Mouse (Mus musculus) liver, embryonic 11.5 days (tissue): ENCODE results near the gene Fam216b. TPM values are rescaled to one million over a fixed set of nuclear protein-coding genes. Genes with fewer than 3 reads are reported as not detected.

Experiments used
- ATAC-seq: fragments of 200-750 bp; cut with Nextera tagmentation; replicated peaks from 2 replicates; pipeline ENCODE4 v1.8.0; 2017; ENCODE audit warnings: moderate number of reproducible peaks, mild to moderate bottlenecking, moderate TSS enrichment, moderate library complexity; ENCODE audit not compliant: low FRiP score
- DNase-seq: peaks from one replicate; pipeline ENCODE4 v3.0.0-alpha.2; 2017; ENCODE audit warnings: low spot score
- H3K27ac ChIP-seq: fragments of 300-500 bp; sonication (generic); 2 replicates; pipeline ENCODE4 v1.5.1; 2014; ENCODE audit warnings: mild to moderate bottlenecking, low read depth, low read length, control low read depth
- H3K27me3 ChIP-seq: fragments of 300-500 bp; sonication (generic); replicated peaks from 2 replicates; pipeline ENCODE4 v1.6.1; 2014; ENCODE audit warnings: low read length, mixed read lengths; ENCODE audit not compliant: control insufficient read depth, insufficient read depth
- H3K36me3 ChIP-seq: fragments of 300-500 bp; sonication (generic); 2 replicates; pipeline ENCODE4 v1.6.1; 2014; ENCODE audit warnings: mild to moderate bottlenecking, low read length, moderate library complexity, mixed read lengths; ENCODE audit not compliant: control insufficient read depth, insufficient read depth
- H3K4me1 ChIP-seq: fragments of 300-500 bp; sonication (generic); replicated peaks from 2 replicates; pipeline ENCODE4 v1.6.1; 2014; ENCODE audit warnings: low read length, mixed read lengths; ENCODE audit not compliant: control insufficient read depth, insufficient read depth
- H3K4me2 ChIP-seq: fragments of 300-500 bp; sonication (generic); 2 replicates; pipeline ENCODE4 v1.6.1; 2014; ENCODE audit warnings: mild to moderate bottlenecking, control low read depth, moderate library complexity
- H3K4me3 ChIP-seq: fragments of 300-500 bp; sonication (generic); 2 replicates; pipeline ENCODE4 v1.5.1; 2014; ENCODE audit warnings: low read depth, low read length, control low read depth
- H3K9ac ChIP-seq: fragments of 300-500 bp; sonication (generic); 2 replicates; pipeline ENCODE4 v1.6.1; 2014; ENCODE audit warnings: low read depth, low read length, control low read depth
- H3K9me3 ChIP-seq: fragments of 300-500 bp; sonication (generic); 2 replicates; pipeline ENCODE4 v1.6.1; 2016; ENCODE audit warnings: low read length, inconsistent platforms, mixed read lengths; ENCODE audit not compliant: control insufficient read depth
- WGBS: fragments of 180-500 bp; shearing (Covaris S2); extraction: QIAGEN DNeasy Blood & Tissue Kit; methylation state at CpG from one replicate; pipeline ENCODE4 v1.1.7; 2014; 5-methylcytosine and 5-hydroxymethylcytosine counted together
- polyA plus RNA-seq: library from polyadenylated mRNA; unstranded; fragments of >200 nt; fragmentation: Nextera tagmentation; extraction: Ambion mirVana; gene quantifications from 2 replicates; pipeline ENCODE4 v1.2.1, GENCODE M21; 2014

The Fam216b gene
- not detected in 2 replicates for polyA plus RNA-seq

DNA sequence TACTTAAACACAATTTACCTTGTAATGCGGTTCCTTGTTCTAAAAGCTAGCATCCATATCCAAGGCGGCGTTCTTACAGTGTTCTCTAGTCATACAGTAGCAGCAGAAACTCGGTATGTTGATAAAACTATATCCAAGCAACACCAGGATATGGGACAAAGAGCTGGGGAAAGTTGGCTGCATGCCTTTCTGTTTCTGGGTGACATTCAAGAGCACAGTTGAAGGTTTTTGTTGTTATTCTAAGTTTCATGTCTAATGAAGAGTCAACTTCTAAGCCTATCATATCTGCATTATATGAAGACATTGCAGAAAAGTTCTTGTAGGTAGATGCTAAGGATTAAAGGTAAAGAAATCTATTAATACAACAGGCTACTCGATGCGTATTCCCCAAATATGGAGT, at the start of gene Fam216b:
Fam216b (minus strand) TSS at position 101 of the 400 bp plus-strand sequence.
- no peak within 1 kb of the TSS for H3K4me2 ChIP-seq
- ATAC-seq (no peak), DNase-seq (no peak)
- 80% methylated on average over 6 of the region's 6 CpGs for WGBS
- no peaks in the 10 kb centered on the region for H3K9me3 ChIP-seq
- H3K36me3 ChIP-seq = no peaks in the 10 kb centered on the region
- H3K4me3 ChIP-seq = no peak within 1 kb of the TSS
- H3K9ac ChIP-seq = no peak within 1 kb of the TSS
- H3K27ac ChIP-seq = no peak within 1 kb of the TSS
- H3K27me3 ChIP-seq = no peaks in the 10 kb centered on the region
- H3K4me1 ChIP-seq = no peaks in the 10 kb centered on the region

DNA sequence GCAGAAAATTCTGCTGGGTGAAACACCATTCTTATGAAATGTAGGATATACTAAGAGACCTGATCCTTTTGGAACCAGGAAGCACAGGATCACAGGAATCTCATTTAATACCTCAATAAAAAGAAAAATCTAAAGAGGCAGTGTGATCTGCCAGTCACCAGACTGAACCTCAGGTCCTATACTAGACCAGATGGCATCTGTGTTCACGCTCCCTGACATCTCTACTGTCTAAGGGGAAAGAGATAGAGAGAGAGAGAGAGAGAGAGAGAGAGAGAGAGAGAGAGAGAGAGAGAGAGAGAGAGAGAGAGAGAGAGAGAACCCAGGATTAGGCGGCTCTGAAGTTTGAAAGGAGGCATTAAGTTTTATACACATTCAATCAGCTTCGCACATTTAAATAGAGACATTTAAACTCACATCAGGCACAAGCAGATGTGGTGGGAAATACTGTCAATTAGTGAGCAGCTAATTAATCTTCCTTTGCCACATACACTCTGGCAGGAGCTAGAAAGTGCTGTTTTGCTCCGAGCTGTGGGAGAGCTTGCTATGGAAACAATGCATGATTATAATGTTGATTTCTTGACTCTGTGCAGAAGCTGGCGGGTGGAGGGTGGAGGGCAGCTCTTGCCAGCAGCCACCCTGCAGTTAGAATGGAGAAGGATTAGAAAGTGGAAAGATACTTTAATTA, 43.7 kb upstream of the Fam216b start:
- ATAC-seq (no peak), DNase-seq (no peak)
- Histone ChIP-seq H3K27ac (no peak overlapping the region), H3K9ac (no peak overlapping the region), H3K36me3 (no peaks in the 10 kb centered on the region), H3K4me3 (no peak overlapping the region), H3K27me3 (no peaks in the 10 kb centered on the region), H3K4me1 (no peaks in the 10 kb centered on the region), H3K9me3 (no peaks in the 10 kb centered on the region), H3K4me2 (no peak overlapping the region)
- WGBS = 69% methylated on average over 5 of the region's 5 CpGs

DNA sequence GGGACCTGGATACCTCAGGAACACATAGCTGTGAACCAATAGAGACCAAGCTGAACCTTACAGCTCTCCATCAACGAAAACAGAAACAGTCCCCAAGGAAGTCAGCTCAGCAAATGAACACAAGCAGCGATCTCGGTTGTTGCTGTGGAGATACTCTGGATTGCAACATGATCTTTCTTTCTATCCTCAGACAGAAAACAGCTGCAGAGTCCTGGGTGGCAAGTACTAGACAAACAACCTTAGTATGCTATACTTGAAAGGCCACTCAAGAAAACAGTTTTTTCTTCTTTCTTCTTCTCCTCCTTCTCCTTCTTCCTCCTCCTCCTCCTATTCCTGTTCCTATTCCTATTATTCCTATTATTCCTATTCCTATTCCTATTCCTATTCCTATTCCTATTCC, 37.9 kb upstream of the Fam216b start:
- H3K4me3 ChIP-seq = no peak overlapping the region
- no peak overlapping the region for H3K9ac ChIP-seq
- no peak for DNase-seq
- no peak for ATAC-seq
- no peaks in the 10 kb centered on the region for H3K36me3 ChIP-seq
- H3K9me3 ChIP-seq = no peaks in the 10 kb centered on the region
- H3K27me3 ChIP-seq = no peaks in the 10 kb centered on the region
- no peaks in the 10 kb centered on the region for H3K4me1 ChIP-seq
- no peak overlapping the region for H3K27ac ChIP-seq
- WGBS = 66% methylated on average over 3 of the region's 3 CpGs
- no peak overlapping the region for H3K4me2 ChIP-seq

DNA sequence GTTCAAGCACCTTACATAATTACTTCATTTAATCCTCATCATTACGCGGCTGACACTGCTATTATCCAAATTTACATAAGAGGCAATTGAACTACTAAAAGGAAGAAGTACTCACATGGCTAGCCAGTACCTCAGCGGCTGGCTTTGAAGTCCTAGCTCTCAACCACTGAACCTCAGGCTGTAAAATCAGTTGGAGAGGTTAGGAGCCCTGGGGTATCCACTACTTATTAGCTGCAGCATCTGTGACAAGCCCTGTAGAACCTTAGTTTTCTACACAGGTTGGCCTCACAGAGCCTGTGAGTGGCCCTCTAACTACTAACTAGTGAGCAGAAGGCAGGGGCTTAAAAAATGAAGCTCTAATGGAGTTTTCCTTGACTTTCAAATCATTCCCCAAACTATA, 31.5 kb upstream of the Fam216b start:
- Histone ChIP-seq H3K27ac (no peak overlapping the region), H3K27me3 (no peaks in the 10 kb centered on the region), H3K9ac (no peak overlapping the region), H3K9me3 (no peaks in the 10 kb centered on the region), H3K36me3 (no peaks in the 10 kb centered on the region), H3K4me2 (no peak overlapping the region), H3K4me1 (no peaks in the 10 kb centered on the region), H3K4me3 (no peak overlapping the region)
- no peak for ATAC-seq
- 58% methylated on average over 3 of the region's 3 CpGs for WGBS
- no peak for DNase-seq

DNA sequence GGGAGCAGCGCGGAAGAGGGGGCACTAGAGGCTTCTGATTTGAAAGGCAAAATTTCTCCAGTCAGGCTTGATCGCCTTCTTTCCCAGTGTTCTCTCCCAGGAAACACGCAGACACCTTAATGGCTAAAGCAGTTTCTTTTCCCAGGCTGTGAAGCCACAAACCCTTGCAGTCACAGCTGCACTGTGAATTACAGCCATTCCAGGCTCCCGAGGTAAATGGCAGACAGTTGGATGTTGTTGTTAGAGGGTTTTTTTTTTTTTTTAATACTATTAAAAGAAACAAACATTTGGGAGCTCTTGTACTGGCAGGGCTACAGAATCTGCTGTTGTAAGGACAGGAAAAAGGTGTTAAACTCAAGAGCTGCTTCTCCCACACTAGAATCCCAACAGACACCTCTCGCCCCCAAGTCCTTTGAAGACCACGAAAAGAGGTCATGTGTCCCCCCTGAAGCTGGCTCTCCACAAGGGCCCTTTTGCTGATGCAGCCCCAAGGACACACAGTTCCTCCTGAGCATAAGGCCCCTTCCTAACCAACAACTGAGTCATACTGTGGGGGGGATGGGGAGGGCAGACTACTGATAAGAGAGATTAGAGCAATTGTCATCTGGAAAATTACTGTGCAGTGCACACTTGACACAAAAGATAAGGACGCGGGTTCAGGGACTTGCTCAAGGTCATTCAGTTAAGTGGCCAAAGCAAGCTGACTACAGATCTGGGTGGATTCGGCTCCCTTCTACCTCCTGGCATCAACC, 30.8 kb upstream of the Fam216b start:
- no peak overlapping the region for H3K4me3 ChIP-seq
- no peak overlapping the region for H3K4me2 ChIP-seq
- ATAC-seq = no peak
- no peaks in the 10 kb centered on the region for H3K36me3 ChIP-seq
- H3K4me1 ChIP-seq = no peaks in the 10 kb centered on the region
- H3K27me3 ChIP-seq = no peaks in the 10 kb centered on the region
- H3K9ac ChIP-seq = no peak overlapping the region
- H3K9me3 ChIP-seq = no peaks in the 10 kb centered on the region
- 57% methylated on average over 10 of the region's 10 CpGs for WGBS
- no peak overlapping the region for H3K27ac ChIP-seq
- no peak for DNase-seq

DNA sequence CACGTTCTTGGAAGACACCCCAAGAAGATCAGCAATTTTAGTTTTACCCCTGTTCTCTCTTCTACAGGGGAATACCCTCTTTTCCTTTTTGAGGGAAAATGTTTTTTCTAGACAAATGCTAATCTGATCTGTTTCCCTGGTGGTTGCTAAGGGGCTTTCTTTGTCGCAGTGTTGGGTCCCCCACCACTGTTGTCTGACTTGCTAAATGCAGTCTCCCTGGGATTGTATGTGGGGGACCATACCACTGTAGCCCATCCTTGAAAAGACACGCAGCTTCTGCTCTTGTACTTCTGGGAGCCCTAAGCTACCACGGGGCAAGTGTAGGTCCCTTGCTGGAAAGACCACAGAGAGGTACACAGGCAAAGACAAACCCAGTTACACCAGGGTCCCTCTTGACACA, 28.9 kb upstream of the Fam216b start:
- Histone ChIP-seq H3K27ac (no peak overlapping the region), H3K36me3 (no peaks in the 10 kb centered on the region), H3K4me2 (no peak overlapping the region), H3K9me3 (no peaks in the 10 kb centered on the region), H3K9ac (no peak overlapping the region), H3K4me1 (no peaks in the 10 kb centered on the region), H3K4me3 (no peak overlapping the region), H3K27me3 (no peaks in the 10 kb centered on the region)
- no peak for ATAC-seq
- DNase-seq = no peak
- 83% methylated on average over 4 of the region's 4 CpGs for WGBS

DNA sequence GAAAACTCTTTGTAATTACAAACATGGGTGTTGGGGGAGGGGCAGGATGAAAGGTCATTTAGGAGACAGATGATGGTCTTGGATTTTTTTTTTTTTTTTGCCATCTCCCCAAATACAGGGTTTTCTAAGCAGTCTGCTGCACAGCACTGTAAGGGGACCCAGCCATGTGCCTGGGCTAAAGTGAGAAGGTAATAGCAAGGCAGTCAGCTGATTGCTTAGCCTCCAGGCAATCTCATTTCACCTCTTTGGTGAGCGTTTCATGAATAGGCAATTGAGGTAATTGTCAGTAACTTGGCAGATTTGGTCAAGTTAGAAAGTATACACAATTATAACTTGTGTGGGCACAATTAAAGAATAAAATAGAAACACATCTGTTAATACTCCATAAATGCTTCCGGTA, 28.5 kb upstream of the Fam216b start:
- Histone ChIP-seq H3K4me1 (no peaks in the 10 kb centered on the region), H3K27me3 (no peaks in the 10 kb centered on the region), H3K36me3 (no peaks in the 10 kb centered on the region), H3K9me3 (no peaks in the 10 kb centered on the region), H3K27ac (no peak overlapping the region), H3K4me3 (no peak overlapping the region), H3K4me2 (no peak overlapping the region), H3K9ac (no peak overlapping the region)
- ATAC-seq (no peak), DNase-seq (no peak)
- WGBS = 82% methylated on average over 2 of the region's 2 CpGs

DNA sequence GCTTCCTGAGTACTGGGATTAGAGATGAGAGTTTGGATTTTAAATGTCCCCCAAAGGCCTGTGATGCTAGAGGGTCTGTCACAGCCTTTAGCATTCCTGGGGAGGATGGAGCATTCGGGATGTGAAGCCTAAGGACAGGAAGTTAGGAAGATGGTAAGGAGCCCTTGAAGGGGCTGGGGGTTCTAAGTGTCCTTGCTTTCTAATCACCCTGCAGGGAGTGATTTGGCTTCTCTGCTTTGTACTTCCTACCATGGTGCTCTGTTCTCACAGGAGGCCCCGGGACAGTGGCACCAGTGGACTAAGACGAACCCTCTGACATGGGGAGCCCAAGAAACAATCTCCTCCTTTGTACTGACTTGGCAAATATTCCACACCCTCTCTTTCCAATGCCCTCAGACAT, 23.7 kb upstream of the Fam216b start:
- no peaks in the 10 kb centered on the region for H3K4me1 ChIP-seq
- H3K4me3 ChIP-seq = no peak overlapping the region
- H3K36me3 ChIP-seq = no peaks in the 10 kb centered on the region
- WGBS = 88% methylated on average over 3 of the region's 3 CpGs
- no peak for DNase-seq
- H3K9ac ChIP-seq = no peak overlapping the region
- H3K9me3 ChIP-seq = no peaks in the 10 kb centered on the region
- H3K4me2 ChIP-seq = no peak overlapping the region
- no peak for ATAC-seq
- H3K27me3 ChIP-seq = no peaks in the 10 kb centered on the region
- H3K27ac ChIP-seq = no peak overlapping the region

DNA sequence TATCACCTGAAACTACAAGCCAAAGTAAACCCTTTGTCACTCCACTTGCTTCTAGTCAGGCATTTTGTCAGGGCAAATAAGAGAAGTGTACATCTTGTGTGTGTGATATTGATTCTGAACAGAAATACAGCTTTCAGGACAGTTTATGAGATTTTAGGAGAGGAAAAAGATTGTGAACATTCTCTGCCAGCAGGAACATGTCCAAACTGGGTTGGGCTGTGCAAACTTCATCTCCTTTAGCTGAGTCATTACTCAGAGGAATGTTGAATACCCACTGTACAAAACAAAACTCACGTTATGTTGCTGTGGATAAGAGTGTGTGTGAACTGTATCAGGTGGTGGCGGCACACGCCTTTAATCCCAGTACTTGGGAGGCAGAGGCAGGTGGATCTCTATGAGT, 22.1 kb upstream of the Fam216b start:
- Histone ChIP-seq H3K9ac (no peak overlapping the region), H3K9me3 (no peaks in the 10 kb centered on the region), H3K27me3 (no peaks in the 10 kb centered on the region), H3K4me1 (no peaks in the 10 kb centered on the region), H3K4me2 (no peak overlapping the region), H3K4me3 (no peak overlapping the region), H3K27ac (no peak overlapping the region), H3K36me3 (no peaks in the 10 kb centered on the region)
- DNase-seq = no peak
- no peak for ATAC-seq
- WGBS = 86% methylated on average over 3 of the region's 3 CpGs
